Mouse (Mus musculus) skeletal muscle tissue, adult 2 months (tissue): Measurements from ENCODE around the gene Aldh3a2.
A peak's percentile ranks its signal among the peaks of the same experiment; 100 is the strongest.
"Not testable (repeated sequence)": the region's sequence is repeated elsewhere in the genome, so short reads cannot be mapped to it uniquely, and the experiment has no call there.

ENCODE experiments used
- DNase-seq: peaks from one replicate; pipeline ENCODE4 v3.0.0-alpha.2; 2012; ENCODE audit warnings: low read depth, low spot score

Aldh3a2 gene

GRCm38 (mm10) chr11:61215936-61216335 lies 51.3 kb downstream of the Aldh3a2 start:
- DNase-seq, result no peak

GRCm38 (mm10) chr11:61212102-61212501 lies 55.2 kb downstream of the Aldh3a2 start:
- no peak for DNase-seq

GRCm38 (mm10) chr11:61208316-61208715 lies 58.9 kb downstream of the Aldh3a2 start:
- no peak for DNase-seq

GRCm38 (mm10) chr11:61207487-61208246 lies 59.6 kb downstream of the Aldh3a2 start, which contains the start of gene Aldh3a1:
Aldh3a1 (plus strand) TSS chr11:61207537.
- DNase-seq, result no peak

GRCm38 (mm10) chr11:61206136-61206535 lies 61.1 kb downstream of the Aldh3a2 start:
- DNase-seq, result no peak

- no peak for DNase-seq
Observed at GRCm38 (mm10) chr11:61205167-61205950, 61.9 kb downstream of the Aldh3a2 start.

GRCm38 (mm10) chr11:61202810-61203209 lies 64.5 kb downstream of the Aldh3a2 start:
- no peak for DNase-seq

GRCm38 (mm10) chr11:61202186-61202585 lies 65.1 kb downstream of the Aldh3a2 start:
- DNase-seq, result no peak

GRCm38 (mm10) chr11:61199620-61200362 lies 67.5 kb downstream of the Aldh3a2 start:
- DNase-seq, result no peak

- DNase-seq, result no peak
Observed at GRCm38 (mm10) chr11:61197935-61198334, 69.3 kb downstream of the Aldh3a2 start.

- no peak for DNase-seq
Observed at GRCm38 (mm10) chr11:61196616-61197353, 70.5 kb downstream of the Aldh3a2 start.

GRCm38 (mm10) chr11:61193392-61193791 lies 73.9 kb downstream of the Aldh3a2 start:
- DNase-seq, result peak; percentile 57

- DNase-seq, result no peak
Observed at GRCm38 (mm10) chr11:61192779-61193178, 74.5 kb downstream of the Aldh3a2 start.

GRCm38 (mm10) chr11:61192123-61192522 lies 75.1 kb downstream of the Aldh3a2 start:
- not testable (repeated sequence) for DNase-seq

- DNase-seq, result no peak
Observed at GRCm38 (mm10) chr11:61190776-61191175, 76.5 kb downstream of the Aldh3a2 start.

- no peak for DNase-seq
Observed at GRCm38 (mm10) chr11:61183820-61184219, 83.4 kb downstream of the Aldh3a2 start.

GRCm38 (mm10) chr11:61181624-61182023 lies 85.6 kb downstream of the Aldh3a2 start:
- no peak for DNase-seq

GRCm38 (mm10) chr11:61180361-61180760 lies 86.9 kb downstream of the Aldh3a2 start:
- DNase-seq, result no peak

GRCm38 (mm10) chr11:61176321-61176720 lies 90.9 kb downstream of the Aldh3a2 start:
- no peak for DNase-seq

- no peak for DNase-seq
Observed at GRCm38 (mm10) chr11:61175778-61176177, 91.5 kb downstream of the Aldh3a2 start.
